Mouse (Mus musculus): ENCODE measurements at regions not wholly inside any gene's neighbourhood (a gene's known extent, or its start where the extent isn't known, plus 50 kb on each side); places are given as distances from the start of the nearest gene placed in this dataset.
"Not testable (repeated sequence)": the region's sequence is repeated elsewhere in the genome, so short reads cannot be mapped to it uniquely, and the experiment has no call there.

- H3K27me3 ChIP-seq, result peaks cover 62% of the 10 kb centered on the region
- no peak overlapping the region for H3K9ac ChIP-seq
- no peak overlapping the region for H3K4me2 ChIP-seq
- ATAC-seq (ENCODE audit: low FRiP score, low read depth), result no peak
- no peaks in the 10 kb centered on the region for H3K9me3 ChIP-seq
- H3K36me3 ChIP-seq, result no peaks in the 10 kb centered on the region
- no peak overlapping the region for H3K4me3 ChIP-seq
- WGBS, result 60% methylated on average over 15 of the region's 15 CpGs
- H3K4me1 ChIP-seq (replicated peaks), result peaks cover 31% of the 10 kb centered on the region
- no peak overlapping the region for H3K27ac ChIP-seq (replicated peaks)
These were observed 81.0 kb downstream of the Cpn2 start for GRCm38 (mm10) chr16:30186201-30186700.

DNA sequence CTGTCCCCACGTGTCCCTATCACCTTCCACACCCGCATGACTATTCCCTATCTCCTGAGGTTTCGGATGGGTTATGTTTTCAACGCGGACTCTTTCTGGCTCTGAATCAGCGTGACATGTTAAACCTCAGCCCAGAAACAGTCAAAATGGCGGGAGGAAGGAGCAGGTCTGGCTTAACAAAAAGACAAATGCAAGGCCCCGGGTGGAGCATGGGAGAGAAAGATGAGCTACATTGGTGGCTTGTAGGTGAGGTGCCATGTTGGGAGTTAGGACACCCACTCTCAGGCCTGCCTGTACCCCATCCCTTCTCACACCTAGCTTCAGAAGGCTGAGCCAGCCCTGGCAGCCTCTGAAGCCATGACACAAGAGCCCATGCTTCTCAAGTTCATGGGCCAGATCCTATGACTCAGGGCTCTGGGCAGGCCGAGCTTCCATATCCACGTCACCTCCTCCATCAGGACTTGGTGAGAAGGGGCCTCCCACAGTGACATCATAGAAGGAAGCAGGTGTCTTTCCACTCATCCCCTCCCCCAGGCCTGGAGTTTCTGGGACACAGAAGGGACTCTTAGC lies 80.5 kb downstream of the Cpn2 start:
- no peak overlapping the region for H3K27ac ChIP-seq (replicated peaks)
- no peak overlapping the region for H3K4me2 ChIP-seq
- H3K9me3 ChIP-seq, result no peaks in the 10 kb centered on the region
- WGBS, result 79% methylated on average over 10 of the region's 10 CpGs
- H3K4me1 ChIP-seq (replicated peaks), result peaks cover 31% of the 10 kb centered on the region
- H3K9ac ChIP-seq, result no peak overlapping the region
- no peak for ATAC-seq (ENCODE audit: low FRiP score, low read depth)
- H3K4me3 ChIP-seq, result no peak overlapping the region
- H3K36me3 ChIP-seq, result no peaks in the 10 kb centered on the region
- H3K27me3 ChIP-seq, result peaks cover 58% of the 10 kb centered on the region

DNA sequence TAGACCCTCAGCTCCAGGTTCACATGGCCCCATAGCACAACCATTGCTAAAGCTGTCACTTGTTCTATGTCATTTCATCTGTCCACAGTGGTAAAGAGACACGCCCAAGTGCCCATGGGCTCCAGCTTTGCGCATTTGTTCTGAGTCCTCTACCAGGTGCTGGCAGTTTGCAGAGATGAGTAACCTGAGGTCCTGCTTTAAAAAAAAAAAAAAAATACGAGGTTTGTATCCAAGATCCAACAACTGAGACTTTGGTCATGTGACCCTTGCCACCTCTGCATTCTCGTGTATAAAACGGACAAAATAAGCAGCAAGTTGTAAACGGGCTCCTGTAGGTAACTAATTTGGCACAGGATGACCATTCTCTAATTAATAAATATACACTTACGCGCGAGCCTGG lies 79.9 kb downstream of the Cpn2 start:
- Histone ChIP-seq H3K27ac (replicated peaks) (no peak overlapping the region), H3K36me3 (no peaks in the 10 kb centered on the region), H3K4me3 (peak overlapping the region; percentile 39), H3K9me3 (no peaks in the 10 kb centered on the region), H3K27me3 (peaks cover 53% of the 10 kb centered on the region), H3K4me1 (replicated peaks) (peaks cover 31% of the 10 kb centered on the region), H3K4me2 (peak overlapping the region; percentile 63), H3K9ac (no peak overlapping the region)
- WGBS, result 47% methylated on average over 9 of the region's 9 CpGs
- ATAC-seq (ENCODE audit: low FRiP score, low read depth), result no peak

GRCm38 (mm10) chr16:30187907-30188414 lies 79.3 kb downstream of the Cpn2 start:
- Histone ChIP-seq H3K4me1 (replicated peaks) (peaks cover 31% of the 10 kb centered on the region), H3K4me2 (peak overlapping the region; percentile 63), H3K9ac (no peak overlapping the region; the same call in 1 of the 2 replicates), H3K9me3 (no peaks in the 10 kb centered on the region), H3K27me3 (peaks cover 52% of the 10 kb centered on the region), H3K36me3 (no peaks in the 10 kb centered on the region), H3K27ac (replicated peaks) (no peak overlapping the region), H3K4me3 (peak overlapping the region; percentile 39)
- 1% methylated on average over 26 of the region's 26 CpGs for WGBS
- peak; percentile 83 for ATAC-seq (ENCODE audit: low FRiP score, low read depth)

GRCm38 (mm10) chr16:30188769-30189430 lies 78.4 kb downstream of the Cpn2 start:
- Histone ChIP-seq H3K4me1 (replicated peaks) (peaks cover 39% of the 10 kb centered on the region), H3K36me3 (no peaks in the 10 kb centered on the region), H3K9me3 (no peaks in the 10 kb centered on the region), H3K9ac (no peak overlapping the region), H3K27me3 (peaks cover 45% of the 10 kb centered on the region), H3K4me3 (no peak overlapping the region), H3K4me2 (no peak overlapping the region), H3K27ac (replicated peaks) (peak overlapping the region; percentile 56)
- 52% methylated on average over 8 of the region's 8 CpGs for WGBS
- peak; percentile 71 for ATAC-seq (ENCODE audit: low FRiP score, low read depth)

DNA sequence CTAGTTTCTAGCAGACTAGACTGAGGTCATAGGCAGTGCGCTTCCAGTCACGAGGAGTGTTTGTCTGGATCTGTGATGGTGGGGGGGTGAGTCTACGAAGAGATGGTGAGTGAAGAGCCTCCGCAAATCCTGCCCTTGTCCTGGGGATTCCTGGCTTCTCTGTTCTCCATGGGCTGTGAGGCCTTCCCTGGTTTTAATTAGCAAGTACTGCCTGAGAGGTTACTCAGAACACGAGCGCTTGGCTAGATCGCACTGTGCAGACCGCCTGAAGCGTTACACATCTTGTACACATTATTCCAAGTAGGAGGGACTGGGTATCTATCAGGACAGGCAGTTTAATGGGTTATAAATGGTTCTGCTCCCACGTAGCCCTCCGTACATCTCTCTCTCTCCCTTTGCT lies 76.9 kb downstream of the Cpn2 start:
- ATAC-seq (ENCODE audit: low FRiP score, low read depth), result no peak
- H3K4me3 ChIP-seq, result no peak overlapping the region
- H3K27me3 ChIP-seq, result peaks cover 38% of the 10 kb centered on the region
- H3K4me1 ChIP-seq (replicated peaks), result peaks cover 36% of the 10 kb centered on the region
- no peak overlapping the region for H3K4me2 ChIP-seq
- no peaks in the 10 kb centered on the region for H3K9me3 ChIP-seq
- WGBS, result 71% methylated on average over 11 of the region's 11 CpGs
- no peak overlapping the region for H3K27ac ChIP-seq (replicated peaks)
- H3K9ac ChIP-seq, result no peak overlapping the region
- H3K36me3 ChIP-seq, result no peaks in the 10 kb centered on the region

GRCm38 (mm10) chr16:30190935-30191514 lies 76.3 kb downstream of the Cpn2 start:
- no peak for ATAC-seq (ENCODE audit: low FRiP score, low read depth)
- H3K36me3 ChIP-seq, result no peaks in the 10 kb centered on the region
- no peak overlapping the region for H3K9ac ChIP-seq
- peaks cover 33% of the 10 kb centered on the region for H3K27me3 ChIP-seq
- H3K4me1 ChIP-seq (replicated peaks), result peaks cover 36% of the 10 kb centered on the region
- H3K4me3 ChIP-seq, result no peak overlapping the region
- no peak overlapping the region for H3K4me2 ChIP-seq
- H3K9me3 ChIP-seq, result no peaks in the 10 kb centered on the region
- 73% methylated on average over 15 of the region's 15 CpGs for WGBS
- no peak overlapping the region for H3K27ac ChIP-seq (replicated peaks)

DNA sequence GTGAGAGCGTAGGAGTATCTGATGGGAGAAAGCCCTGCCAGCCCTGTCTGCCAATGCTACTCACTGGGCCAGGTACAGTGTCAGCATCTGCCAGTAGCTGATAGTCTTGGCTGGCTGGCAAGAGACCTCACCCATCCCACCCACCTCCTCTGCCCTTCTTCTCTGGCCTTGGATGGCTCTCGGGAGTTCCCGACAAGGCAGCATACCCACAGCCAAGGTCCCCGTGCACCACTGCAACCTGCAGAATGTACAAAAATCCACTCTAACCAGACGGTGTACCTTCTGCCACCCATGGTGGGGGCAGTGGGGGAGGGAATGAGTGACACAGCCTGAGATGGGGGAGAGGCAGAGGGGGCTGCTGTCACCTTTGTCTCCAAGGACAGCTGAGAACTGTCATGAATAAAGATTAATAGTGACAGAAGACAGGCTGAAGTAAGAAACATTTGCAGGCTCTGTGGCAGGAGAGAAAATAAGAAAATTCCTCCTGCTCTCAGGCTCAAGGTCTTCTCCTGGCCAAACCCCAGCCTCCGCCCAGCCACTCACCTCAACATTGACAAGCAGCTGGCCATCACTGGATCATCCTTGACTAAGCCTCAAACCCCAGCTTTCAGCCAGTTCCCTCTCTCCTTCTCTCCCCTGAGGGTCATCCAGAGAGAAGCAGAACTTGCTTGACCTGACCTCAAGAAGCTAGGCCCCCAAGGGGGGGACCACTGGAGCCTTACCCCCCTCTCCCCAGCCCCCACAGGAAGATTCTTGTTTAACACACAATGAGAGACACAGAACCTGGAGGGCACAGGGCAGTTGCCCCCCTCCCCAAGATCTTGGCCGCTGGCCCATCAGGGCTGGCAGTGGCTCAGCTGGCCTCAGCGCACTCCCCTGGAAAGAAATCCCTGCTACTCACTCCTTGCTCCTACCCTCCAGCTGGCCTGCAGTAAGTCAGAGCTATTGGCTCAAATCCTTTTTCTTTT lies 73.7 kb downstream of the Cpn2 start:
- H3K36me3 ChIP-seq, result no peaks in the 10 kb centered on the region
- H3K27me3 ChIP-seq, result peaks cover 24% of the 10 kb centered on the region
- ATAC-seq (ENCODE audit: low FRiP score, low read depth), result peak; percentile 68
- H3K4me2 ChIP-seq, result no peak overlapping the region
- 49% methylated on average over 8 of the region's 8 CpGs for WGBS
- H3K9ac ChIP-seq, result no peak overlapping the region
- no peak overlapping the region for H3K4me3 ChIP-seq
- no peak overlapping the region for H3K27ac ChIP-seq (replicated peaks)
- H3K9me3 ChIP-seq, result no peaks in the 10 kb centered on the region
- H3K4me1 ChIP-seq (replicated peaks), result peaks cover 21% of the 10 kb centered on the region

DNA sequence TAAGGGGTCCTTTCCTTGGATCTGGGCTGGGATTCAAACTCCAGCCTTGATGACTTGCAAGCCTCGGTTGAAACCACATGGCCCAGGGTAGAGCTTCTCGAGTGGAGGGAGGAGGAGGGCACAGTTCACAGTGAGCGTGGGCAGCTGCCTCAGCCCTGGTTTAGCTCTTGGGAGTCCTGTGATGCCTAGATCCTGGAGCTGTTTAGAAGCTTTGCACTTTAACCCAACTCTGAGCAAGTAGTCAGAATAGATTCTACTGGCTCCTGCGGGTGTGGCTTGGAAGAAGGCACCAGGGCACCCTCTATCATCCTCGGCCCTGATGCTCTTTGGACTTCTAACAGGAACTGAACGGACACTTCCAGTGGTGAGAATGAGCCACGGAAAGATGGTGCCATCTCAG lies 72.5 kb downstream of the Cpn2 start:
- 79% methylated on average over 7 of the region's 7 CpGs for whole genome bisulfite sequencing
- Histone ChIP-seq H3K4me2 (no peak overlapping the region), H3K4me1 (replicated peaks) (peaks cover 16% of the 10 kb centered on the region), H3K9me3 (no peaks in the 10 kb centered on the region), H3K27ac (replicated peaks) (no peak overlapping the region), H3K9ac (no peak overlapping the region), H3K4me3 (no peak overlapping the region), H3K36me3 (no peaks in the 10 kb centered on the region), H3K27me3 (peaks cover 16% of the 10 kb centered on the region)
- no peak for ATAC-seq (ENCODE audit: low FRiP score, low read depth)

GRCm38 (mm10) chr16:30195859-30196258 lies 71.4 kb downstream of the Cpn2 start:
- H3K27ac ChIP-seq (replicated peaks); H3K4me3 ChIP-seq; H3K9me3 ChIP-seq; H3K9ac ChIP-seq; ATAC-seq (ENCODE audit: low FRiP score, low read depth); H3K4me2 ChIP-seq; H3K36me3 ChIP-seq: not testable (repeated sequence)
- H3K4me1 ChIP-seq (replicated peaks), result peaks cover 16% of the 10 kb centered on the region
- 89% methylated on average over 2 of the region's 2 CpGs for WGBS
- peaks cover 10% of the 10 kb centered on the region; the same call in 1 of the 2 replicates for H3K27me3 ChIP-seq

- H3K9me3 ChIP-seq, result no peaks in the 10 kb centered on the region
- H3K27me3 ChIP-seq, result peaks cover 8% of the 10 kb centered on the region; the same call in 1 of the 2 replicates
- WGBS, result 83% methylated on average over 3 of the region's 3 CpGs
- ATAC-seq (ENCODE audit: low FRiP score, low read depth), result no peak
- no peak overlapping the region for H3K27ac ChIP-seq (replicated peaks)
- no peak overlapping the region for H3K9ac ChIP-seq
- H3K4me2 ChIP-seq, result no peak overlapping the region
- H3K36me3 ChIP-seq, result no peaks in the 10 kb centered on the region
- H3K4me3 ChIP-seq, result no peak overlapping the region
- H3K4me1 ChIP-seq (replicated peaks), result peaks cover 16% of the 10 kb centered on the region
These were observed 69.9 kb downstream of the Cpn2 start for GRCm38 (mm10) chr16:30197351-30197750.
